Mouse (Mus musculus) kidney, postnatal 0 days (tissue): ENCODE measurements around the gene Usf1. TPM values are rescaled to one million over a fixed set of nuclear protein-coding genes. Genes with fewer than 3 reads are reported as not detected.

Experiments used
- ATAC-seq: fragments of 200-750 bp; cut with Nextera tagmentation; replicated peaks from 2 replicates; pipeline ENCODE4 v1.8.0; 2017; ENCODE audit warnings: low read depth, moderate number of reproducible peaks, moderate TSS enrichment, moderate library complexity; ENCODE audit not compliant: low FRiP score
- DNase-seq: peaks from one replicate; pipeline ENCODE4 v3.0.0-alpha.2; 2016; ENCODE audit warnings: low spot score
- H3K27ac ChIP-seq: fragments of 300-500 bp; sonication (generic); 2 replicates; pipeline ENCODE4 v1.5.1; 2014; ENCODE audit warnings: mild to moderate bottlenecking
- H3K27me3 ChIP-seq: fragments of 300-500 bp; sonication (generic); 2 replicates; pipeline ENCODE4 v1.6.1; 2014; ENCODE audit warnings: low read length, mixed read lengths; ENCODE audit not compliant: insufficient read depth
- H3K36me3 ChIP-seq: fragments of 300-500 bp; sonication (generic); 2 replicates; pipeline ENCODE4 v1.6.1; 2014; ENCODE audit warnings: low read length, mixed read lengths; ENCODE audit not compliant: insufficient read depth
- H3K4me1 ChIP-seq: fragments of 300-500 bp; sonication (generic); replicated peaks from 2 replicates; pipeline ENCODE4 v1.6.1; 2014; ENCODE audit warnings: antibody characterized with exemption, low read length, mixed read lengths; ENCODE audit not compliant: insufficient read depth
- H3K4me2 ChIP-seq: fragments of 300-500 bp; sonication (generic); 2 replicates; pipeline ENCODE4 v1.6.1; 2014; ENCODE audit warnings: mild to moderate bottlenecking, low read length, moderate library complexity, mixed read lengths
- H3K4me3 ChIP-seq: fragments of 300-500 bp; sonication (generic); replicated peaks from 2 replicates; pipeline ENCODE4 v1.5.1; 2014; ENCODE audit warnings: low read depth, low read length
- H3K9ac ChIP-seq: fragments of 300-500 bp; sonication (generic); 2 replicates; pipeline ENCODE4 v1.6.1; 2014; ENCODE audit warnings: low read depth, low read length
- H3K9me3 ChIP-seq: fragments of 300-500 bp; sonication (generic); replicated peaks from 2 replicates; pipeline ENCODE4 v1.6.1; 2016; ENCODE audit warnings: low read length, inconsistent platforms, mixed read lengths
- CTCF ChIP-seq: IDR thresholded peaks from 2 replicates; pipeline ENCODE4 v1.5.1; 2016; ENCODE audit warnings: antibody characterized with exemption, low read depth, mild to moderate bottlenecking, moderate library complexity
- WGBS: fragments of 180-500 bp; shearing (Covaris S2); extraction: QIAGEN DNeasy Blood & Tissue Kit; methylation state at CpG from one replicate; pipeline ENCODE4 v1.1.7; 2014; 5-methylcytosine and 5-hydroxymethylcytosine counted together
- polyA plus RNA-seq: library from polyadenylated mRNA; unstranded; fragments of >200 nt; fragmentation: Nextera tagmentation; extraction: Ambion mirVana; gene quantifications from 2 replicates; pipeline ENCODE4 v1.2.1, GENCODE M21; 2015

Usf1 gene
- polyA plus RNA-seq, 1 experiment from 2014 or later = 64.0 TPM

DNA sequence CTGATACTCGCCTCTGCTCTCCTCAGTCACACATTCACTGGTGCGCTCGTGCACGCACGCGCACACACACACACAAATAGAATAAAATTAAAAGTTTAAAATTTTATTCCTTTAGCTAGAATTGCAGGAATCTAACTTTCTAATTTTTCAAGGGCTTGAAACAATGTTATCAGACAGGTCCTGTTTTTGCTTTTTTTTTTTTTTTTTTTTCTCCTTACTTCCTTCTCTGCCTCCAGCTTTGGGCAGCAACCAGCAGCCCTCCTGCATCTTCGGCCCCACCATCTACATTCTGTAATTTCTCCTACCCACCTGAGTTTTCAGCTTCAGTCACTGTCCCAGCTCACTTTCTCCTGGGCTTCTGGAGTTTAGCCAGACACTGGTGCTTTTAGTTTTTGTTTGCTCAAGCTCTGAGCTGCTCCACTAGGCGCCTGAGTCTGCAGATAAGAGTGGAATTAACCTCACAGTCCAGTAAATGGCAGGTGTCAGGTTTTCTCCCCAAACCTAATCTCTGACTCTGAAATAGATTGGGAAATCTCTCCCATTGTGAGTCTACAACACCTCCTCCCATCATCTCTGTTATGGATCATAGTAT is 11.5 kb downstream of the Usf1 start:
- no peak for TF ChIP-seq CTCF
- WGBS = 78% methylated on average over 8 of the region's 8 CpGs
- Histone ChIP-seq H3K36me3 (peaks cover 13% of the 10 kb centered on the region; the same call in 1 of the 2 replicates), H3K4me2 (no peak overlapping the region), H3K27ac (no peak overlapping the region), H3K9me3 (no peaks in the 10 kb centered on the region), H3K4me3 (no peak overlapping the region), H3K9ac (no peak overlapping the region), H3K4me1 (no peaks in the 10 kb centered on the region), H3K27me3 (no peaks in the 10 kb centered on the region)
- ATAC-seq = no peak
- no peak for DNase-seq

GRCm38 (mm10) chr1:171424638-171425037 is 13.5 kb downstream of the Usf1 start:
- Histone ChIP-seq H3K4me1 (no peaks in the 10 kb centered on the region), H3K9me3 (no peaks in the 10 kb centered on the region), H3K27ac (no peak overlapping the region), H3K4me2 (no peak overlapping the region), H3K36me3 (0 out of 2 replicates have a peak, but pooled peaks cover 5% of the 10 kb centered on the region), H3K9ac (no peak overlapping the region), H3K4me3 (no peak overlapping the region), H3K27me3 (no peaks in the 10 kb centered on the region)
- WGBS = 50% methylated on average over 5 of the region's 5 CpGs
- TF ChIP-seq CTCF = no peak
- ATAC-seq (no peak), DNase-seq (no peak)

DNA sequence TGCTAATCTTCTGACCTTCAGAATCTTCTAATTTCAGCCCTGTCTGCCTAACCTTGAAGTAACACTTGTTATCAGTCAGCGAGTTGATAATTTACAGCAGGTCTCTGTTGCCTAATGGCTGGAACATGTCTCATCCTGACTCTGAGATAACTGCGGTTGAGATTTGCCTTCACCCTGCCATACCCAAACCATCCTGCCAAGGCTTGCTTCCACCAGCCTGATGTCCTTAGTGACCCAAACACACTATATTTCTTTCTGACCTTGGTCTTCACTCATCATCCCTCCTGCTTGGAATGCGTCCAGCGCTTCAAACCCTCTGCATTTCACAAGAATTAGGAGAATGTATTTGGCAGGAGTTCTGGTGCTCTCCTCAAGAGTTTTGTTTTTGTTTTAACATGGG is 14.0 kb downstream of the Usf1 start:
- Histone ChIP-seq H3K4me2 (no peak overlapping the region), H3K36me3 (no peaks in the 10 kb centered on the region), H3K27me3 (no peaks in the 10 kb centered on the region), H3K9ac (no peak overlapping the region), H3K9me3 (no peaks in the 10 kb centered on the region), H3K4me1 (no peaks in the 10 kb centered on the region), H3K27ac (no peak overlapping the region), H3K4me3 (no peak overlapping the region)
- WGBS = 56% methylated on average over 4 of the region's 4 CpGs
- TF ChIP-seq CTCF = no peak
- ATAC-seq (no peak), DNase-seq (no peak)

GRCm38 (mm10) chr1:171432158-171432557 is 21.0 kb downstream of the Usf1 start:
- DNase-seq = no peak
- no peak overlapping the region for H3K9ac ChIP-seq
- 66% methylated on average over 5 of the region's 5 CpGs for WGBS
- TF ChIP-seq CTCF = no peak
- H3K4me2 ChIP-seq = no peak overlapping the region
- no peak overlapping the region for H3K27ac ChIP-seq
- H3K9me3 ChIP-seq = no peaks in the 10 kb centered on the region
- no peak for ATAC-seq
- no peaks in the 10 kb centered on the region for H3K36me3 ChIP-seq
- H3K4me1 ChIP-seq = no peaks in the 10 kb centered on the region
- no peaks in the 10 kb centered on the region for H3K27me3 ChIP-seq
- no peak overlapping the region for H3K4me3 ChIP-seq

DNA sequence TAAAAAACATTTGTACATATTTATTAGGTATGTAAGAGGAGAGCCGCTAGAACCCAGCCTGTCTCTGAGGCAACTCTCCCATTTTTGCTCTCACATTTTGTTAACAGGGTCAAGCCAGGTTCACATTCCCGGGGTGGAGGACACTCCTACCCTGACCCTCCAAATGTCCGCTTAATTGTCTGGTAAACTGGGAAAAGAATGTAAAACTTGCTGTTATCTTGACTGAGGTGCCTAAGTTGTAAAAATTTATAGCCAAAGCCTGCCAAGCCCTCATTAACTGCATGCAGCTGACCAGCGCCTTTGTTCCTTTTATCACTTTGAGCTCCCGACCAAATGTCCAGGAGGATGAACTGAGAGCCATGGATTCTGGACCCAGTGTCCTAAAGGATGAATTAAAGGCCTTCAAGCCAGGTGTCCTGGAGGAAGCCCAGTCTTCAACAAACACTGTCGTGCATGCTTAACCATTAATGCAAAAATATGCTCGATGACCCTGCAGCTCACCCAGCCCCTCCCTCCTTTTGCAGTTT is 24.2 kb downstream of the Usf1 start:
- ATAC-seq (no peak), DNase-seq (peak; percentile 71)
- H3K36me3 ChIP-seq = no peaks in the 10 kb centered on the region
- no peak overlapping the region for H3K4me2 ChIP-seq
- H3K27me3 ChIP-seq = no peaks in the 10 kb centered on the region
- no peak overlapping the region for H3K9ac ChIP-seq
- no peak for TF ChIP-seq CTCF
- no peak overlapping the region for H3K4me3 ChIP-seq
- H3K4me1 ChIP-seq = peaks cover 9% of the 10 kb centered on the region; the same call in 1 of the 2 replicates
- 8% methylated on average over 7 of the region's 7 CpGs for WGBS
- H3K27ac ChIP-seq = no peak overlapping the region
- H3K9me3 ChIP-seq = no peaks in the 10 kb centered on the region

DNA sequence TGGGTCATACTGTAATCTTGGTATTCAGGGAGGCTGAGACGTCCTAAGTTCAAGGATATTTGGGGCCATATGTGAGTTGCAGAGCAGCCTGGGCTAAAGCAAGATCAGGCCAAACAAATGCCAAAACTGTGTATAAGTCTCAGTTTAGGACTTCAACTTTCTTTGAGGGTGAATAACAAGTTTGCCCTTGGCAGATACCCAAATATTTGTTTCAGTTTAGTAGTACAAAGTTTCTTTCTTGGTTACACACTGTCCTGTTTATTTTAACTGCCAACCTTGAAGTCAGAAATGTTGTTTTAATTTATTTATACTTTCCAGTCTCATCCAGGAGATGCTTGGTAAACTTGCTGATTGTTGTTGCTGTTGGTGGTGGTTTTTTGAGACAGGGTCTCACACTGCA is 24.9 kb downstream of the Usf1 start:
- no peak overlapping the region for H3K27ac ChIP-seq
- no peak overlapping the region for H3K9ac ChIP-seq
- ATAC-seq = no peak
- H3K27me3 ChIP-seq = no peaks in the 10 kb centered on the region
- no peaks in the 10 kb centered on the region for H3K36me3 ChIP-seq
- no peak for DNase-seq
- no peak for TF ChIP-seq CTCF
- no peak overlapping the region for H3K4me3 ChIP-seq
- H3K4me2 ChIP-seq = no peak overlapping the region
- 62% methylated on average over 1 of the region's 1 CpGs for WGBS
- H3K4me1 ChIP-seq = peaks cover 15% of the 10 kb centered on the region
- no peaks in the 10 kb centered on the region for H3K9me3 ChIP-seq
